ENCODE assay signal across 8 mouse cellular contexts in genomic region chr3:90537141-90537904, GRCm38 (mm10). TPM values are rescaled to one million over a fixed set of nuclear protein-coding genes. Genes with fewer than 3 reads are reported as not detected.
DNase-seq lines count a peak whose midpoint lies in the region; ATAC-seq and TF ChIP-seq lines count a peak whose summit lies in the region.

Gene S100a16 (plus strand): TSS chr3:90537254.

- peak within 1 kb of the TSS; percentile 2; the same call in 1 of the 2 replicates for H3K4me3 ChIP-seq in thymus, adult 2 months (ENCODE audit: control insufficient read depth, insufficient read depth, low read length)
- peak within 1 kb of the TSS; percentile 33 for H3K4me3 ChIP-seq in heart, postnatal 0 days (ENCODE audit: low read depth, low read length)
- peak within 1 kb of the TSS; percentile 43 for H3K4me3 ChIP-seq in liver, embryonic 16.5 days (ENCODE audit: low read depth, low read length)

- H3K9me3 ChIP-seq in heart, postnatal 0 days (replicated peaks; ENCODE audit: control insufficient read depth, low read length): no peaks in the 10 kb centered on the region
- no peaks in the 10 kb centered on the region for H3K9me3 ChIP-seq in liver, embryonic 16.5 days (replicated peaks; ENCODE audit: control insufficient read depth, low read length)

- H3K4me1 ChIP-seq in thymus, adult 2 months (replicated peaks; ENCODE audit: control insufficient read depth, insufficient read depth, low read length): no peaks in the 10 kb centered on the region
- 0 out of 2 replicates have a peak, but pooled peaks cover 4% of the 10 kb centered on the region for H3K4me1 ChIP-seq in heart, postnatal 0 days (ENCODE audit: control insufficient read depth, insufficient read depth)
- H3K4me1 ChIP-seq in liver, embryonic 16.5 days (ENCODE audit: control insufficient read depth, low read depth, low read length): no peaks in the 10 kb centered on the region

- no peak within 1 kb of the TSS for H3K27ac ChIP-seq in thymus, adult 2 months (ENCODE audit: control insufficient read depth, insufficient read depth, low read length)
- H3K27ac ChIP-seq in heart, postnatal 0 days (ENCODE audit: low read depth): peak within 1 kb of the TSS; percentile 50; the same call in 1 of the 2 replicates
- H3K27ac ChIP-seq in liver, embryonic 16.5 days (ENCODE audit: low read length): peak within 1 kb of the TSS; percentile 64

- no peaks in the 10 kb centered on the region for H3K27me3 ChIP-seq in thymus, adult 2 months (ENCODE audit: control insufficient read depth, insufficient read depth, low read length)
- H3K27me3 ChIP-seq in heart, postnatal 0 days (ENCODE audit: control insufficient read depth, insufficient read depth, low read length): no peaks in the 10 kb centered on the region
- H3K27me3 ChIP-seq in liver, embryonic 16.5 days (ENCODE audit: control insufficient read depth, insufficient read depth, low read depth, low read length): no peaks in the 10 kb centered on the region

- WGBS in thymus, adult 2 months: 89% methylated on average over 10 of the region's 10 CpGs
- WGBS in heart, postnatal 0 days: 43% methylated on average over 10 of the region's 10 CpGs
- WGBS in liver, embryonic 16.5 days (ENCODE audit: insufficient replicate concordance): 50% methylated on average over 10 of the region's 10 CpGs

- DNase-seq in thymus, adult 2 months: no peak
- DNase-seq in thymus, postnatal 14 days: no peak
- DNase-seq in fibroblast of lung, adult 2 months (ENCODE audit: low read depth): peak; percentile 76
- peak; percentile 66 for DNase-seq in heart, postnatal 0 days (ENCODE audit: low spot score)
- peak; percentile 87 to 91 for DNase-seq in kidney, postnatal 36 days
- peak; percentile 75 for DNase-seq in ovary, postnatal 36 days (ENCODE audit: low spot score)
- no peak for DNase-seq in spleen, postnatal 10 days (ENCODE audit: low spot score in 2 of 2)

- TF ChIP-seq EP300 in heart, postnatal 0 days (IDR thresholded peaks at IDR 0.05; ENCODE audit: low read depth): no peak

- no peak for TF ChIP-seq CTCF in thymus, adult 2 months (IDR thresholded peaks at IDR 0.05; ENCODE audit: borderline replicate concordance, control insufficient read depth, extremely low read depth, insufficient read depth, low read length, poor library complexity)
- no peak for TF ChIP-seq CTCF in heart, postnatal 0 days (IDR thresholded peaks at IDR 0.05; ENCODE audit: low read depth)

- TF ChIP-seq POLR2A in thymus, adult 2 months (IDR thresholded peaks at IDR 0.05; ENCODE audit: control insufficient read depth, extremely low read depth, insufficient read depth, low read length, poor library complexity): no peak

- no peaks in the 10 kb centered on the region for H3K36me3 ChIP-seq in thymus, adult 2 months (ENCODE audit: control insufficient read depth, insufficient read depth, low read length)
- no peaks in the 10 kb centered on the region for H3K36me3 ChIP-seq in heart, postnatal 0 days (replicated peaks; ENCODE audit: control insufficient read depth, insufficient read depth, low read length)
- H3K36me3 ChIP-seq in liver, embryonic 16.5 days (ENCODE audit: control insufficient read depth, insufficient read depth): no peaks in the 10 kb centered on the region

- peak within 1 kb of the TSS; percentile 51 for H3K4me2 ChIP-seq in heart, postnatal 0 days (ENCODE audit: low read depth, low read length)
- peak within 1 kb of the TSS; percentile 38 for H3K4me2 ChIP-seq in liver, embryonic 16.5 days (ENCODE audit: low read depth, low read length)

- H3K9ac ChIP-seq in heart, postnatal 0 days (replicated peaks; ENCODE audit: low read depth, low read length): peak within 1 kb of the TSS; percentile 42
- H3K9ac ChIP-seq in liver, embryonic 16.5 days (ENCODE audit: low read depth, low read length): peak within 1 kb of the TSS; percentile 41; the same call in 1 of the 2 replicates

- ATAC-seq in heart, postnatal 0 days (ENCODE audit: insufficient read depth, low read depth): peak; percentile 85
- ATAC-seq in liver, embryonic 16.5 days (ENCODE audit: low read depth): peak; percentile 79

RNA-seq across cellular contexts. Expression of gene S100a16, which starts in this region (rescaled TPM):
- polyA plus RNA-seq in thymus, adult 2 months (2012; rRNA removed): 45.4 and 69.6 TPM in 2 replicates
- 131 and 139 TPM in 2 replicates for total RNA-seq in heart, postnatal 0 days (2014; rRNA removed; ENCODE audit: low replicate concordance)
- 89.8 and 95.6 TPM in 2 replicates for polyA plus RNA-seq in heart, postnatal 0 days (2015; fragmentation: Nextera tagmentation; extraction: Ambion mirVana)
- 31.5 and 34.8 TPM in 2 replicates for polyA plus RNA-seq in liver, embryonic 16.5 days (2015; fragmentation: Nextera tagmentation; extraction: Ambion mirVana)

Comparison
In these comparisons a context has a peak if more than half of its experiments do, and no peak if none do; other contexts are left out.
1. DNase-seq: peak in fibroblast of lung, adult 2 months (single experiment), heart, postnatal 0 days (single experiment), kidney, postnatal 36 days (2 of 2) and ovary, postnatal 36 days (single experiment); none in thymus, adult 2 months (single experiment), thymus, postnatal 14 days (single experiment) and spleen, postnatal 10 days (0 of 2).
2. Peak in every context shown above with its lines, with median percentiles within 50 percentile points of each other: H3K4me3 ChIP-seq.